Mouse (Mus musculus): ENCODE data around the gene Smg6. TPM values are rescaled to one million over a fixed set of nuclear protein-coding genes. Genes with fewer than 3 reads are reported as not detected.

Gene Smg6
- 73.4 TPM for total RNA-seq (2023)

DNA sequence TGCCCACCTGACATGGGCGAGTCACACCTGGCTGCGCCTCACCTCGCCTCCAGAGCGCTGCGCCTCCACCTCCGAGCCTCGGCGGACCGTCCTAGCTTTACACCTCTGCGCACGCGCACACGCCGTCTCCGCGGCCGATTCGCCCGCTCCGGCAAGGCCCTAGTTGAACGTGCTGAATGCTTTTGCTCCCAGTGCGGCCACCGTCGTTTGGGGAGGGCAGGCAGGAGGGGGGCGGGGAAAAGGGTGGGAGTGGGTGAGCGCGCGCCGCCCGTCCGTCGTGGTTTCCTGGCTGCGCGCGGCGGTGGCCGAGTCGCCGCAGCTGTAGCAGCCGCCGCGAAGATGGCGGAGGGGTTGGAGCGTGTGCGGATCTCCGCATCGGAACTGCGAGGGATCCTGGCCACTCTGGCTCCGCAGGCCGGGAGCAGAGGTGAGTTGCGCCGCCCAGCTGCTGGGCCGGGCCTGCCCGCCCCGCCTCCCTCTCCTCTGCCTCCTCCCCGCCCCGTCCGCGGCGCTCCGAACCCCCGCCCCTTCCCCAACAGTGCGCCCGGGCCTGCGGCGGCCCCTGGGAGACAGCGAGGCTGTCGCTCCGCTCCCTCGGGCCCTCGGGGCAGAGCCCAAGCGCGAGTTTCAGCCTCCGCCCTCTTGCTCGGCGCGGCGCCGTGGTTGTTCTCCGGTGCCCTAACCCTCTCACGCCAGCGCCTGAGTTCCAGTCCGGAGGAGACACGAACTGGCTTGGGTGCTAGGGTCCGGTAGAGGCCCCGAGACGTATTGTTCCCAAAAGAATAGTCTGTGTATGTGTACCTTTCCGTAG lies at the start of gene Smg6, which contains the start of gene Srr:
Gene Smg6, plus strand, starts transcription at position 247 of the 811 bp plus-strand sequence.
Gene Srr, minus strand, starts transcription at position 372 of the 811 bp plus-strand sequence.

DNA sequence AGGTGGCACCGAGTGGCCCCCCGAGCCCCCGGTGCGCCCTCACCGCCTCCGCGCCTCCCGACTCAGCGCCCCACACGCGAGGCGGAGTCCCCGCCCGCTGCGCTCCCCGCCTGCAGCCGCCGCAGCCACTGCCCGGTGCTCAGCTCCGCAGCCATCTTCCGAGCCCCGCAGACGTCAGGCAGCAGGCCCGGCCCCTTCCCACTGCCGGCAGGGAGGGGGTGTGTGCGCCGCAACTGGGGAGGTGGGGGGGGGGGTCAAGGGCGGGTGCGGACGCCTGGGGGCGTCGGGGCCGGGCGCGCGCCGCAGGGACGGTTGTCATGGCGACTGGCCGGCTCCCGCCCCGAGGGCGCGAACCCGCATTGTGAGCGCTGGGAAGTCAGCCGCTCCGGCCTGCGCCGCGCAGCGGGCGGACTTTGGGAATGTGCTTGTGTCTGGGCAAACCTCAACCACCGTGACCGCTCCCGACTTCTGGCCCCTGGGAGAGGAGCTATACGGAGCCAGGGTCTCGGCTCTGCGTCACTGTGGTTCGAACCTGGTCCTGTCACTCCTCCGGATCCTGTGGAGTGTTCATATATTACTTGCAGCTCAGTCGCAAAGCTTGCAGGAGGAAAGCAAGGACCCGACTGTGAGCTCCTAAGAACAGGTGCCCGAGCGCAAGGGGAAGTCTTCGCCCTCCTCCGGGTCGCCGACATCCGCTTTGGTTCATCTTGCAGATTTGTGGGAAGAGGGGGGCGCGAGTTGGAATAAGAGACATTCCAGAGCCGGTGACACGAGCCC lies 28.5 kb upstream of the Smg6 start, which contains the start of gene Sgsm2:
Gene Sgsm2, minus strand, starts transcription at position 160 of the 777 bp plus-strand sequence.

DNA sequence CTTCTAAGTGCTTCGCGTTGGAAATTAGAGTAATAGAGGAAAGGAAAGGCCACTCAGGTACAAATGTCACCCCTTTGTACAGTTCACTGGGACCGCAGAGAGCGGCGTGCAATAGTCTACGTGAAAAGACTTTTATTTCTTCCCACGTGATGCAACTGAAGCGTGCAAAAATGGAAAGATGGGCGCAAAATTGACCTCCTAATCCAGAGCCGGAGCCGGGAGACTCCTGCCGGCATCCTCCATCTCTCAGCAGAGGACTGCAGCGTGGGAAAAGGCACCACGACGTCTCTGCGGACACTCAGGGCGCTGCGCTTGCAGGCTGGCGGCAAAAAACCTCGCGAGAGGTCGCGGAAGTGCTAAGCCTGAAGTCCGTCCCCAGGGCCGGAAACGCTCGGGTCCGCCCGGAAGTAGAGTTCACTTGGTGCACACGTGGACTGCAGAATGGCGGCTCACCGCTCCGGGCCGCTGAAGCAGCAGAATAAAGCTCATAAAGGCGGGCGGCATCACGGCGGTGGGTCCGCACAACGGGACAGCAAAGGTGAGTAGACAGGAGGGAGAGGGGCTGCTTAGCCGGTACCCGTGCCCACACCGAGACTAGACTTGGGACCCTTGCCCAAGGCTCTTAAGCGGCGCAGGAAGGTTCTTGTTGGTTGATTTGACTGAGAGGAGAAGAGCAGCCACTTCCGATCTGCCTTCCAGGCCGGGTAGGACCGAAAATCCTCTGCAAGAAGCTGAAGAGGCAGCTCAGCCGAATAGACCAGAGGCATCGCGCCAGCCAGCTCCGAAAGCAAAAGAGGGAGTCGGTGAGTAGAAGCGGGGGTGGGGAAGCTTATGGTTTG lies 27.7 kb upstream of the Smg6 start, which contains the start of gene Tsr1:
Gene Tsr1, plus strand, starts transcription at position 394 of the 839 bp plus-strand sequence.

DNA sequence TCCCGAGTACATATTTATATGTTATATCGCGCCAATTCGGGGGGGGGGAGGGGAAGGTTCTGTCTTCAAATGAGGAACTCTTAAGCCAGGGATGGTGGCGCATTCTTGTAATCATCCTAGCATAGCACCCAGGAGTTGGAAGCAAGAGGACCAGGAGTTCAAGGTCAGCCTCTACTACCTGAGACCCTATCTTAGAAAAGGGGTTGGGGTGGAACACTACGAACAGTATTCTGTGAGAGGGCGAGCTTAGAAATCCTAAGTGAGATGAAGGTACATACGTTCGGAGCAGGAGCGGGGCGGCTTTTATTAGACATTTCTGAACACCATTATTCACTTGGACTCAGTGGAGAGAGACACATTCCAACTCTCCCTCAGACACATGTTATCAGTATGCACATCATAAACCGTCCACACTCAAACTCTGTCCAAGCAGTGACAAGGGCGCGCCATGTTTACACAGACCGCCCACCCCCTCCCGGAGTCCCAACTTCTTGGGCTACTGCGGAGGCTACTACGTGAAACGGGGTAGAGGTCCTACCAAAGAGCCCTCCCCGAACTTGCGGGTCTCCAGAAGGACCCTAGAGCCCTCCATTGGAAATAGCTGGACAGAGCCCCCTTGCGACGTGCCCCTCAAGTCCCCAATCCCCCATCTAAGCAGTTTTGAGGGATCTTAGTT lies 243.9 kb downstream of the Smg6 start, which contains the start of gene Hic1:
Gene Hic1, minus strand, starts transcription at position 115 of the 676 bp plus-strand sequence.

DNA sequence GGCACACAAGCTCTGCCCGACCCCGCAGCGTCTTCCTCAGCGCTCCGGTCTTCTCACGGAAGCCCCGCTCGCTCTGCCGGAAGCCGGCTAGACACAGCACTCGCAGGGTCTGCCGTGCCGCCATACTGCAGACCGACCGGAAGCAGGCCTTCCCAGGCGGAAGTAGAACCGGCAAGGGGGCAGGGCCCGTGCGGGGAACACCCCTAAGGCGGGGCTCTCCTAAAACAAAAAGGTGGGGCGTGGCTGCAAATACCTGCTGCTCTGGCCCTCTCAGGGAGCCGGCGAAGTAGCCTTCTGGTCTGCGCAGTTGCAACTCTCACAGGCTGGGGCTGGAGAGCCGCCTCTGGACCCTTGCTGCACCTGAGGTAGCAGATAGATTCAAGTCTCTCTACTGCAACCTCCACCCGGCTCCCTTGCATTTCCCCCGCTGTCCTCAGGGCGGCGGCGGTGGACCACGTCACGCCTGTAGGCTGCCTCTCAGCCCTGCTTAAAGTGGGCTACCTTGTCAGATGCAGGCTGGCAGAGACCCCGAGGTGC lies 253.1 kb downstream of the Smg6 start, which contains the start of gene Ovca2:
Gene Ovca2, minus strand, starts transcription at position 164 of the 537 bp plus-strand sequence.

DNA sequence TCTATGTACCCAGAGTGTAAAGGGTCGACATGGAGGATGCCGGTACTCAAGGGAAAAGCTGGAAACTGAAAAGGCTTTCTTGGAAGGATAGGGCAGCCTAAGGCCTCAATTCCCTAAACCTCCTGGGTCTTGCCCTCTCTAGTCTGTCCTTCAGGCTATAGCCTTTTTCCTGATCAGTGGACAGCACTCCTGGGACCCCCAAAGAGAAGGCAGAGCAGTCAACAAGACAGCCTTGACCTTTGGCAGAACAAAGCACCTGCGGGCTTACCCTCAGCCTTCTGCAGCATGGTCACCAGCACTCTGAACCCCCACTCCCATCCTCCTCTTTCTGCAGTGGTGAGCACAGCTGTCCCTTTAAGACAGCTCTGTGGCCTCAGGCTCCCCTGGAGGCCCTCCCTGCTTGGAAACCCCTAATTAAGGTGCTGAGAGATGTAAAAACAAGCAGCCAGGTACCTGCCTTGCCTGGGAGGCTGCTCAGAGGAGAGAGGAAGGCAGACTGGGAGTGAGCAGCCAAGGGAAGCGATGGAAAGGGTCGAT lies 265.4 kb downstream of the Smg6 start, which contains the start of gene Dph1:
Gene Dph1, minus strand, starts transcription at position 337 of the 537 bp plus-strand sequence.

DNA sequence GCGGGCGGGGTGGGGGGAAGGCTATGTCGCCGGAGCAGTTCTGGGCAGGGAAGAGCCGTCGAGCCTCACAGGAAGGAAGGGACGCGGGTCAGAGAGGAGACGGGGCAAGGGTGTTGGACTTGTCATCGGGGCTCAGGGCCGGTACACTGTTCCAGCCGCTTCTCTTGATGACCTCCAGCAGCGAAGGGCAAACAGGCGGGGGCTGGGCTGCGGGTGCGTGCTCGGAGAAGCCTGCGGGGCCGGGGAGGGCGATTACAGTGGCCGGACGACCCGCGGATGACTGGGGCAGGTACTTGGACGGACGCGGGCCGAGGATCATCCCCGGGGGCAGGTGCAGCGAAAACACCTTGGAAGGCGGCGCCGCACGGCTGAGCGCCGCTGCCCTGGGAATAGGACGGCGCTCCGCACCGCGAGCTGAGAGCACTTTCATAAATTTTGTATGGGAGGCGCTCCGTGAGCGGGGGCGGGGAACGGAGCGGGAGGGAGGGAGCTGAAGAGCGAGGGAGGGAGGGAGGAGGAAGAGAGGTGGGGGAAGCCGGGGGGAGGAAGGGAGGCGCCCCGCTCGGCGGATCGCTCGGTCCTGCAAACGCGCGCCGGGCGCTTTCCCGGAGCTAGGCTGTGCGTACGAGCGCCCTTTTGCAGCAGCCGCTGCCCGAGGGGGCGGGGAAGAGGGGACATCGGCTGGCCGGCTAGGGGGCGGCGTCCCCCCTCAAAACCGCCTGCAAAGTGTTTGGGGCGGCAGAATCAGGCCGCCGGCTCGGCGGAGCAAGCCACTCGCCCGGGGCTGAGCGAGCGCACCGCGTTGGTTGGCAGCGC lies 267.8 kb downstream of the Smg6 start, which contains the start of gene Rtn4rl1:
Gene Rtn4rl1, plus strand, starts transcription at position 528 of the 816 bp plus-strand sequence.

Other genes with a start within 250 kb of the Smg6 start
- gene Pafah1b1, start 201.2 kb upstream of the Smg6 start, total RNA-seq (2023): 165 TPM
- 49.0 TPM for gene Mettl16, start 155.0 kb upstream of the Smg6 start, total RNA-seq (2023)
- 91.2 TPM for gene Mnt, start 94.9 kb upstream of the Smg6 start, total RNA-seq (2023)
- gene Sgsm2, start 28.8 kb upstream of the Smg6 start, total RNA-seq (2023): 9.8 TPM
- gene Tsr1, start 27.8 kb upstream of the Smg6 start, total RNA-seq (2023): 77.6 TPM
- 3.3 TPM for gene Srr, start 125 bp downstream of the Smg6 start, total RNA-seq (2023)
- 1.6 TPM for gene Hic1, start 243.7 kb downstream of the Smg6 start, total RNA-seq (2023)